Comparison of ENCODE assay signal across 12 mouse cellular contexts in genomic region chr11:102401898-102402500, GRCm38 (mm10). TPM values are rescaled to one million over a fixed set of nuclear protein-coding genes. Genes with fewer than 3 reads are reported as not detected.
A peak's percentile ranks its signal among the peaks of the same experiment; 100 is the strongest.
DNase-seq lines count a peak whose midpoint lies in the region; ATAC-seq lines count a peak whose summit lies in the region.
"Had no signal": no experiment of that assay in that cellular context is flagged by ENCODE, and none has a peak within 500 bp of the region (broad histone marks: within the 10 kb centered on the region; RNA-seq: fewer than 3 reads in every experiment).

No protein-coding gene starts in this region.

- H3K9me3 ChIP-seq in hindbrain, embryonic 10.5 days, result no peaks in the 10 kb centered on the region
- H3K9me3 ChIP-seq in hindbrain, embryonic 16.5 days (ENCODE audit: control insufficient read depth, low read length), result no peaks in the 10 kb centered on the region
- no peaks in the 10 kb centered on the region for H3K9me3 ChIP-seq in neural tube, embryonic 11.5 days (ENCODE audit: control insufficient read depth, low read length)
- H3K9me3 ChIP-seq in neural tube, embryonic 15.5 days (replicated peaks), result no peaks in the 10 kb centered on the region
- H3K9me3 ChIP-seq: forebrain, embryonic 10.5 days; heart, embryonic 15.5 days had no signal

- H3K9ac ChIP-seq in hindbrain, embryonic 16.5 days (ENCODE audit: low read depth, low read length), result no peak overlapping the region
- no peak overlapping the region for H3K9ac ChIP-seq in neural tube, embryonic 11.5 days (ENCODE audit: low read length)
- no peak overlapping the region for H3K9ac ChIP-seq in neural tube, embryonic 15.5 days (replicated peaks)
- H3K9ac ChIP-seq: heart, embryonic 15.5 days had no signal

- ATAC-seq in hindbrain, embryonic 16.5 days, result no peak
- ATAC-seq in neural tube, embryonic 11.5 days (ENCODE audit: insufficient read depth, low FRiP score, low TSS enrichment), result peak; percentile 21; the same call in 1 of the 2 replicates
- no peak for ATAC-seq in neural tube, embryonic 15.5 days (ENCODE audit: low FRiP score)

- H3K4me1 ChIP-seq in hindbrain, embryonic 10.5 days (replicated peaks), result peaks cover 67% of the 10 kb centered on the region
- peaks cover 33% of the 10 kb centered on the region for H3K4me1 ChIP-seq in hindbrain, embryonic 16.5 days (ENCODE audit: control insufficient read depth, insufficient read depth, low read depth, low read length)
- H3K4me1 ChIP-seq in neural tube, embryonic 11.5 days (ENCODE audit: control insufficient read depth, insufficient read depth, low read length), result peaks cover 23% of the 10 kb centered on the region
- H3K4me1 ChIP-seq in neural tube, embryonic 15.5 days, result peaks cover 56% of the 10 kb centered on the region

- H3K4me3 ChIP-seq in hindbrain, embryonic 10.5 days, result peak overlapping the region; percentile 14; the same call in 1 of the 2 replicates
- H3K4me3 ChIP-seq in hindbrain, embryonic 16.5 days (ENCODE audit: low read length), result no peak overlapping the region
- no peak overlapping the region for H3K4me3 ChIP-seq in neural tube, embryonic 11.5 days (ENCODE audit: low read depth, low read length)
- H3K4me3 ChIP-seq in neural tube, embryonic 15.5 days (replicated peaks), result no peak overlapping the region
- H3K4me3 ChIP-seq: forebrain, embryonic 10.5 days; heart, embryonic 15.5 days had no signal

- no peak for DNase-seq in hindbrain, embryonic 10.5 days (ENCODE audit: low spot score)
- DNase-seq in neural tube, embryonic 11.5 days (ENCODE audit: low spot score), result no peak
- DNase-seq in cerebellum, postnatal 14 days, result peak; percentile 21 to 34
- DNase-seq in retina, embryonic 14.5 days (ENCODE audit: low spot score), result peak; percentile 38
- no peak for DNase-seq in thymus, postnatal 36 days
- DNase-seq: kidney, adult 9 months; lung, adult 2 months had no signal

- WGBS in hindbrain, embryonic 10.5 days, result 55% methylated on average over 12 of the region's 12 CpGs
- 41% methylated on average over 12 of the region's 12 CpGs for WGBS in hindbrain, embryonic 16.5 days
- 66% methylated on average over 12 of the region's 12 CpGs for WGBS in neural tube, embryonic 11.5 days
- WGBS in neural tube, embryonic 15.5 days, result 41% methylated on average over 12 of the region's 12 CpGs

- peaks cover 65% of the 10 kb centered on the region for H3K36me3 ChIP-seq in hindbrain, embryonic 10.5 days
- H3K36me3 ChIP-seq in hindbrain, embryonic 16.5 days (ENCODE audit: control insufficient read depth, insufficient read depth, low read length), result peaks cover 39% of the 10 kb centered on the region
- peaks cover 14% of the 10 kb centered on the region for H3K36me3 ChIP-seq in neural tube, embryonic 11.5 days (ENCODE audit: control insufficient read depth, insufficient read depth, low read length)
- H3K36me3 ChIP-seq in neural tube, embryonic 15.5 days, result peaks cover 57% of the 10 kb centered on the region

- H3K27me3 ChIP-seq in hindbrain, embryonic 10.5 days (ENCODE audit: insufficient read depth, poor library complexity, severe bottlenecking), result peaks cover 53% of the 10 kb centered on the region
- H3K27me3 ChIP-seq in hindbrain, embryonic 16.5 days (replicated peaks; ENCODE audit: control insufficient read depth, insufficient read depth, low read length), result no peaks in the 10 kb centered on the region
- peaks cover 21% of the 10 kb centered on the region for H3K27me3 ChIP-seq in neural tube, embryonic 11.5 days (ENCODE audit: control insufficient read depth, insufficient read depth, low read length)
- H3K27me3 ChIP-seq in neural tube, embryonic 15.5 days (replicated peaks), result 0 out of 2 replicates have a peak, but pooled peaks cover 4% of the 10 kb centered on the region

- H3K27ac ChIP-seq in hindbrain, embryonic 10.5 days, result peak overlapping the region; percentile 62
- H3K27ac ChIP-seq in hindbrain, embryonic 16.5 days (ENCODE audit: low read depth, low read length), result no peak overlapping the region
- H3K27ac ChIP-seq in neural tube, embryonic 11.5 days (ENCODE audit: low read depth, low read length), result no peak overlapping the region
- H3K27ac ChIP-seq in neural tube, embryonic 15.5 days (replicated peaks), result no peak overlapping the region
- H3K27ac ChIP-seq: forebrain, embryonic 10.5 days; heart, embryonic 15.5 days had no signal

- H3K4me2 ChIP-seq in hindbrain, embryonic 16.5 days (ENCODE audit: low read length), result no peak overlapping the region
- no peak overlapping the region for H3K4me2 ChIP-seq in neural tube, embryonic 11.5 days (ENCODE audit: low read depth)
- no peak overlapping the region for H3K4me2 ChIP-seq in neural tube, embryonic 15.5 days
- H3K4me2 ChIP-seq: heart, embryonic 15.5 days had no signal

RNA-seq across cellular contexts. Expression of gene Slc25a39, which starts 5.7 kb away (rescaled TPM):
- 236 TPM in 2 replicates for polyA plus RNA-seq in hindbrain, embryonic 10.5 days (2016; fragmentation: Nextera tagmentation; extraction: Ambion mirVana)
- polyA plus RNA-seq in hindbrain, embryonic 16.5 days (2015; fragmentation: Nextera tagmentation; extraction: Ambion mirVana), result 182 and 187 TPM in 2 replicates
- polyA plus RNA-seq in neural tube, embryonic 11.5 days (2014; fragmentation: Nextera tagmentation; extraction: Ambion mirVana), result 174 and 184 TPM in 2 replicates
- 161 and 175 TPM in 2 replicates for polyA plus RNA-seq in neural tube, embryonic 15.5 days (2015; fragmentation: Nextera tagmentation; extraction: Ambion mirVana)

RNA-seq across cellular contexts. Expression of gene Rundc3a, which starts 8.8 kb away (rescaled TPM):
- 23.5 and 57.0 TPM in 2 replicates for polyA plus RNA-seq in hindbrain, embryonic 10.5 days (2016; fragmentation: Nextera tagmentation; extraction: Ambion mirVana)
- 127 and 136 TPM in 2 replicates for polyA plus RNA-seq in hindbrain, embryonic 16.5 days (2015; fragmentation: Nextera tagmentation; extraction: Ambion mirVana)
- 46.7 and 51.5 TPM in 2 replicates for polyA plus RNA-seq in neural tube, embryonic 11.5 days (2014; fragmentation: Nextera tagmentation; extraction: Ambion mirVana)
- polyA plus RNA-seq in neural tube, embryonic 15.5 days (2015; fragmentation: Nextera tagmentation; extraction: Ambion mirVana), result 111 and 138 TPM in 2 replicates

RNA-seq across cellular contexts. Expression of gene Grn, which starts 28.1 kb away (rescaled TPM):
- polyA plus RNA-seq in hindbrain, embryonic 10.5 days (2016; fragmentation: Nextera tagmentation; extraction: Ambion mirVana), result 76.8 and 88.9 TPM in 2 replicates
- 95.4 and 100 TPM in 2 replicates for polyA plus RNA-seq in hindbrain, embryonic 16.5 days (2015; fragmentation: Nextera tagmentation; extraction: Ambion mirVana)
- polyA plus RNA-seq in neural tube, embryonic 11.5 days (2014; fragmentation: Nextera tagmentation; extraction: Ambion mirVana), result 54.2 and 54.8 TPM in 2 replicates
- polyA plus RNA-seq in neural tube, embryonic 15.5 days (2015; fragmentation: Nextera tagmentation; extraction: Ambion mirVana), result 92.1 and 96.3 TPM in 2 replicates

RNA-seq across cellular contexts. Expression of gene Slc4a1, which starts 36.0 kb away (rescaled TPM):
- polyA plus RNA-seq in hindbrain, embryonic 10.5 days (2016; fragmentation: Nextera tagmentation; extraction: Ambion mirVana), result 35.8 and 38.0 TPM in 2 replicates
- 1.4 and 3.2 TPM in 2 replicates for polyA plus RNA-seq in hindbrain, embryonic 16.5 days (2015; fragmentation: Nextera tagmentation; extraction: Ambion mirVana)
- 26.6 and 28.4 TPM in 2 replicates for polyA plus RNA-seq in neural tube, embryonic 11.5 days (2014; fragmentation: Nextera tagmentation; extraction: Ambion mirVana)
- 2.5 and 3.5 TPM in 2 replicates for polyA plus RNA-seq in neural tube, embryonic 15.5 days (2015; fragmentation: Nextera tagmentation; extraction: Ambion mirVana)
- polyA plus RNA-seq: testis, adult 2 months had no signal

RNA-seq across cellular contexts. Expression of gene Fam171a2, which starts 45.5 kb away (rescaled TPM):
- 5.2 and 8.3 TPM in 2 replicates for polyA plus RNA-seq in hindbrain, embryonic 10.5 days (2016; fragmentation: Nextera tagmentation; extraction: Ambion mirVana)
- polyA plus RNA-seq in hindbrain, embryonic 16.5 days (2015; fragmentation: Nextera tagmentation; extraction: Ambion mirVana), result 17.8 and 17.9 TPM in 2 replicates
- polyA plus RNA-seq in neural tube, embryonic 11.5 days (2014; fragmentation: Nextera tagmentation; extraction: Ambion mirVana), result 11.6 and 12.0 TPM in 2 replicates
- polyA plus RNA-seq in neural tube, embryonic 15.5 days (2015; fragmentation: Nextera tagmentation; extraction: Ambion mirVana), result 23.8 and 28.3 TPM in 2 replicates

Comparison
In these comparisons a context has a peak if more than half of its experiments do, and no peak if none do; other contexts are left out.
1. DNase-seq: peak in cerebellum, postnatal 14 days (2 of 2) and retina, embryonic 14.5 days (single experiment); none in hindbrain, embryonic 10.5 days (single experiment), neural tube, embryonic 11.5 days (single experiment) and thymus, postnatal 36 days (0 of 2).